Mouse (Mus musculus) liver, postnatal 0 days (tissue): ENCODE measurements around the gene Ppp2r2c.

ENCODE experiments used
- CTCF ChIP-seq: sonication (generic); IDR thresholded peaks from 2 replicates; pipeline ENCODE4 v1.5.1; 2016; ENCODE audit warnings: antibody characterized with exemption, low read depth
- EP300 ChIP-seq: IDR thresholded peaks from 2 replicates; pipeline ENCODE4 v1.6.1; 2016; ENCODE audit warnings: antibody characterized with exemption, low read depth, mild to moderate bottlenecking

GRCm38 (mm10) chr5:36820142-36820541, 48.2 kb upstream of the Ppp2r2c start:
- TF ChIP-seq CTCF (peak; percentile 88), EP300 (no peak)
